Mouse (Mus musculus): Measurements from ENCODE around the gene Hacd2.

Hacd2 gene

DNA sequence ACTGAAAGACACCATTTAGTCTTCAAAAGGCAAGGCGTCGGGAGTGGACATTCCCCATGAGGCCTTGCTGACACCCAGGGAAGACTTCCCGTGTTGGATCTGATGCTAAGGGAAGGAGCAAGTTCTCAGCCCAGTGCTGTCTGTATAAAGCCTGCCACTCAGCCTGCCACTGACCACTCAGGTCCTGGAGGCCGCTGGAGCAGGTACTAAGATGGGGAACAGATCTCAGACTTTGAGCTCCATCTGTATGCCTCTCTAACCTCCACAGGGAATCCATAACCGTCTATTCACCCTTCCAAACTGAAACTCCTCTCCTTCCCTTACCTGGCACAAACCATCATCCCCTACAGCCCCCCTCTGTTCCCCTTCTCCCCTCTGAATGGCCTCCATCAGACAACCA, 91.3 kb downstream of the Hacd2 start:
- no peak for DNase-seq (ENCODE audit: low spot score in 2 of 2)

DNA sequence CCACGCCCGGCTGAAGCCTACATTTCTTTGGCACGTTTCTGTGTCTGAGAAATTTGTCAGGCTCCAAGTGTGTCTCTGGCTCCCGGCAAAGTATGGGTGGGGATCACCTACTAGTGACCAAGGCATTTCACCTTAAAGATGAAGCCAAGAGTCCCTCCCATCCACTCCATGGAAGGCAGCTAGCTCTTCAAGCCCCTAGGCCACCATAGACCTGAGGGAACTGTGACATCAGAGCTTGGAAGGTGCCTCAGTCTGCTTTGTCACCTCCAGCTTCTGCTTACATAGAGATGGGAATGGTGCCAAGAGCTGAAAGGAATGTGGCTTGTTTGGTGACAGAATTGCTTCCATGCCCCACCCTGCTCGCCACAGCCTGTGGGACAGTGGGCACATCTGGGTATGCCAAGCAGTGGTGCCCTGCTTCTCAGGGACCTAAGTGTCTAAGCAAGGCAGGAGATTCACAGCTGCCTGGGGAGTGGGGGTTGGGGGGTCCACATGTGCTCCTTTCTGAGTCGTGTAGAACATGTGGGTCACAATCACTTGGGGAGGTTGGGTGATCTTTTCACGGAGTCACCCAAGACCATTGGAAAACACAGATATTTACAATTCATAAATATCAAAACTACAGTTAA, 94.2 kb downstream of the Hacd2 start:
- DNase-seq (ENCODE audit: low spot score in 2 of 2) = no peak

DNA sequence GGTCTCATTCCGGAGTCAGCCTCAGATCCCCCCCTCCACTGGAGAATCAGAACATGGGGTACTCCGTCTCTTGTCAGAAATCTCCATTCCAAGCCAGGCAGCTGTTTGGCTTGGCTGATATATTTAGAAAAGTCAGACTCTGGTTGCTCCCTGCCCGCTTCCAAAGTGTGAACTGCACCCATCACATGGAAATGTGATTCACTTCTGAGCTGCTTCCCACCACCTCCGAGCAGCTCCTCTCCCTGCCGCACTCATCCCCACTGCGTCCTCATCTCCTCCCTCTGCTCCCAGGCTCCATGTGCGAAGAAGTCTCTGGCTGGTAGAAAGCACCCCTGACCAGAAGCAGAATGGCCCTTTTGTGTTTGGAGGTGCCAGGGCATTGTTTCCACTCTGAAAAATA, 95.2 kb downstream of the Hacd2 start:
- no peak for DNase-seq (ENCODE audit: low spot score in 2 of 2)

GRCm38 (mm10) chr16:35120603-35121002, 98.4 kb downstream of the Hacd2 start:
- DNase-seq (ENCODE audit: low spot score in 2 of 2) = no peak

GRCm38 (mm10) chr16:35127270-35127669, 105.0 kb downstream of the Hacd2 start:
- DNase-seq (ENCODE audit: low spot score in 2 of 2) = no peak

DNA sequence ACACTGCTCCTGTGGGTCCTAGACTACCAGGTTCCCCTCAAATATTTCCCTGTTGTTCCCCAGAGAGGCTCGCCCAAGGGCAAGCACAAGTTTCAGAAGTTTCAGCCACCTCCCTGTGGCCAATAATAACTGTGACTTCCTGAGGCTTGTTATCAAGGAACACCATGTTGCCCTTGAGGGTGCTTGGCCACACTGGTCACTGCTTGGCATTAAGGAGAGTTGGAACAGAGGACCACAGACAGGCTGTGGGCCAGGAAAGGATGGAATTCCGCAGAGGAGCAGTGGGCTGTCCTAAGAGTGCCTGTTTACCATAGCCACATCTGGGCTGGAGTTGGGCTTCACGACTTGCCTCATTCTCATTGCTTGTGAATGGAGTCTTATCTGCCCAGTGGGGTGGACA, 107.9 kb downstream of the Hacd2 start:
- no peak for DNase-seq (ENCODE audit: low spot score in 2 of 2)

GRCm38 (mm10) chr16:35139416-35139815, 117.2 kb downstream of the Hacd2 start:
- no peak for DNase-seq (ENCODE audit: low spot score in 2 of 2)

- DNase-seq (ENCODE audit: low spot score in 2 of 2) = no peak
Measured at GRCm38 (mm10) chr16:35139873-35140619, 117.8 kb downstream of the Hacd2 start.

GRCm38 (mm10) chr16:35140620-35140975, 118.4 kb downstream of the Hacd2 start:
- DNase-seq (ENCODE audit: low spot score in 2 of 2) = no peak

DNA sequence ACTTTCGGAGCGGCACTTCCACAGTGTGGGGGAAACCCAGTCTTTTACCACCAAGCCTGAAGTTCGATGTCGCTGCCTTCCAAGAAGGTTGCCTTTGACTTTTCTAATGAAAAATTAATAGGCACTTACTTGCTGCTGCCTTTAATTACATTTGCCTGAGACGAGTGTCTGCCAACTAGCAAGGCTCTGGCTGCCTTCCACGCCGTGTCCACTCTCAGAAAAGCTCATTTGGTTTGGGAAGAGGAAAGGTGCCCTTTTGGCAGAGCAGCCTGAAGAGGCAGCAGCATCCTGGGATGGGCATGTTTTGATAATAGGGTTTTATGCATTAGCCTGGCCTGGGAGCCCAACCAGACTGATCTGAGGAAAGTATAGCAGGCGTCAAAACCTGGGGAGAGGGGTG, 119.6 kb downstream of the Hacd2 start:
- no peak for DNase-seq (ENCODE audit: low spot score in 2 of 2)

DNA sequence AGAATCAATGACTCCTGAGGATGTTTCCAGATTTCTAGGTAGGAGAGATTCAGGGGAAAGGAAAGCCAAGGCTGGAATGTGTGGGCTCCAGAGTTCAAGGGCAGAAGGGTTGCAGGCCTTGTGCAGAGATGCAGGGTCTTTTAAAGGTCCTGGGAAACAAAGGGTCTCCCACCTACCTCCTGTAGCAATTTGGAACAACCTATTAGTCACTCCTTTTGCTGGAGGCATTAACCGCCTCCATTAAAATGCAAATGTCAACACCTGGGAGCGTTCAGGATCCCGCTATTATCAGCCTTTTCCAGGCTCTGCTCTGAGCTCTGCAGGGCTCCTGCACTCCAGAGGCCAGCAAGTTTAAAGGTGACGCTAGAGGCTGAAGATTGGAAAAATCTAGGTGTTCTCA, 123.9 kb downstream of the Hacd2 start:
- no peak for DNase-seq (ENCODE audit: low spot score in 2 of 2)

GRCm38 (mm10) chr16:35153146-35153755, 131.0 kb downstream of the Hacd2 start:
- DNase-seq (ENCODE audit: low spot score in 2 of 2) = no peak

DNA sequence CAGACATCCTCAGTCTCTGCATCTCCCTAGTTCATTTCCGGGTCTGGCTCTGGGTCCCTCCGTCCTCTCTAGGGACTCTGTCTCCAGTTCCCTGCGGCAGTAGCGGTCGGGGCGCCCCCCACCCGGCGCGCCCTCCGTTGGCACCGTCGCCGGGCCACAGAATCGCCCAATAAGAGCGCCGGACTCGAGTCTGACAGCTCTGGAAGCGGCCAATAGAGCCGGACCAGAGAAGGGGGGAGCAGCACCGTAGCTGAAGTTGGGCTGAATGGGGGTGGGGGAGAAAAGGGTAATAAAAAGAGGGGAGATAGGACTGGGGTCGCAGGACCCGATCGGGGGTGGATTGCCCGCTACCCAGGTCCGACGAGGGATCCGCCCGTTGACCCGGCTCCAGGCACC, 132.0 kb downstream of the Hacd2 start:
- peak; percentile 60 to 65 for DNase-seq (ENCODE audit: low spot score in 2 of 2)

GRCm38 (mm10) chr16:35154641-35155390, 132.6 kb downstream of the Hacd2 start, which contains the start of gene Adcy5:
TSS of gene Adcy5 (plus strand) at chr16:35154877.
- DNase-seq (ENCODE audit: low spot score in 2 of 2) = no peak

- DNase-seq (ENCODE audit: low spot score in 2 of 2) = no peak
Measured at GRCm38 (mm10) chr16:35155391-35156305, 133.4 kb downstream of the Hacd2 start.

DNA sequence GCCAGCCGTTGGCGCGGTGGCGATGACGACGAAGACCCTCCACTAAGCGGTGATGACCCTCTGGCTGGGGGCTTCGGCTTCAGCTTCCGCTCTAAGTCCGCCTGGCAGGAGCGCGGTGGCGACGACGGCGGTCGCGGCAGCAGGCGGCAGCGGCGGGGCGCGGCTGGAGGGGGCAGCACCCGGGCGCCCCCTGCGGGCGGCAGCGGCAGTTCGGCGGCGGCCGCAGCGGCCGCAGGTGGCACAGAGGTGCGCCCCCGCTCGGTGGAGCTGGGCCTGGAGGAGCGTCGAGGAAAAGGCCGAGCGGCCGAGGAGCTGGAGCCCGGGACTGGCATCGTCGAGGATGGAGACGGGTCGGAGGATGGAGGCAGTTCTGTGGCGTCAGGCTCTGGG, 134.1 kb downstream of the Hacd2 start:
- DNase-seq (ENCODE audit: low spot score in 2 of 2) = no peak

- no peak for DNase-seq (ENCODE audit: low spot score in 2 of 2)
Measured at GRCm38 (mm10) chr16:35156832-35157231, 134.6 kb downstream of the Hacd2 start.

Data from frontal cortex, postnatal 14 days (tissue).